Mouse (Mus musculus) brain, embryonic 14.5 days (tissue): ENCODE data around the gene Grhl1.

Experiments
- CTCF ChIP-seq: fragments of 200-500 bp; IDR thresholded peaks from 2 replicates; pipeline ENCODE4 v1.5.1; 2012; ENCODE audit warnings: inconsistent platforms, mild to moderate bottlenecking, moderate library complexity, borderline replicate concordance; ENCODE audit not compliant: insufficient read depth, insufficient read length; ENCODE audit errors: extremely low read depth
- POLR2A ChIP-seq: fragments of 200-500 bp; IDR thresholded peaks from 2 replicates; pipeline ENCODE4 v1.6.1; 2012; ENCODE audit warnings: mild to moderate bottlenecking, inconsistent platforms, borderline replicate concordance; ENCODE audit not compliant: poor library complexity, insufficient read depth, insufficient read length, severe bottlenecking; ENCODE audit errors: extremely low read depth

DNA sequence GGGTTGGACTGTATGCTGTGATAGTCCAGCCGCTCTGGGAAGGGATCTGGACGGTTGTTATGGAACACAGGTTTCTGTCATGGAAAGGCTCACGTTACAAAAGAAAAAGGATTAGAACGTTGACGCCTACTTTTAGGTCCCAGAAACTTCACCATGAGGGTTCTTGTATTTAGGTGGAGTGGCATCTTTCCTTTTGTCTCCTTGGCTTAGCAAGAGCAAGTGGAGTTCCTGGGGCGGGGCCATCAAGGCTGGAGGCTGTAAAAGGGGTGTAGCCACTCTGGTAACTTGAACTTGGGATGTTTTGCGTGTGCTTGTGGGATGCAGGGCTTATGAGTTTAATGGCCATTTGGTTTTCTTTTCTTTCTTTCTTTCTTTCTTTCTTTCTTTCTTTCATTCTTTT, 18.3 kb downstream of the Grhl1 start:
- TF ChIP-seq POLR2A (no peak), CTCF (no peak)
